Mouse (Mus musculus): Measurements from ENCODE around the gene Tmem189.
A peak's percentile ranks its signal among the peaks of the same experiment; 100 is the strongest.

Tmem189 gene

DNA sequence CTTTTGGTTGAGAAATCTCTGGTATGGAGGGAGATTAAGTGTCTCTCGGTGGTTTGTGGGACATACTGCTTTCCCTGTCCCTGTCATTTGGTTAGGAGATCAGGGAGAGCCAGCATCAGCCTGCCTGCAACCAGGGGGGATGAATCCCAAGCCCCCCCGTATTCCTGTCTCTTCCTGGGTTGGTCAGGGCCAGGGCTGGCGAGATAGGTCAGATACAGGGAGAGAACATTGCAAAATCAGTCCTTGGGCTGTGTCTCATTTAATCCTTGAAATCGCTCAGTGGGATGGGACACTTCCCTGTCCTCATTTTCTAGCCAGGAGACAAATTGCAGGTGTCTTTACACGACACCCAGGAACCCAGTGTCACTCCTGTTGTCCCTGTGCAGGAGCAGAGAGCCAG is 10.4 kb upstream of the Tmem189 start:
- DNase-seq = no peak

DNA sequence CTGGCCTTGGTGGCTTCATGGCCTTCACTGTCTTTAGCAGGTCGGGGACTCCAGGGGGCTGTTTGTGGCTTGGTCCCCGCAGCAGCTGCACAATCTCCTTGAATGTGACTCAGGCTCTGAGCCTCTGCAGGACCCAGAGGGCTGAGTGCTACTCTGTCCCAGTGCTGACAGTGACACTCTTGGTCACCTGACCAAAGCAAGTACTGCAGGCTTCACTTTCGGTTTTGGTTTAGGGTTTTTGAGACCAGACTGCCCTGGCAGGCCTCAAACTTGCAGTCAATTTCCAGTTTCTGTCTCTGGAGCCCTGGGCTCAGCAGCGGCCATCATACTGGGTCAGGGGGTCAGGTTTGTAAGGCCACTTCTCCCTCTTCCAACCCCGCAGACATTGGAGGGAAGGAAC is 8.3 kb upstream of the Tmem189 start:
- DNase-seq = peak; percentile 69 to 76

DNA sequence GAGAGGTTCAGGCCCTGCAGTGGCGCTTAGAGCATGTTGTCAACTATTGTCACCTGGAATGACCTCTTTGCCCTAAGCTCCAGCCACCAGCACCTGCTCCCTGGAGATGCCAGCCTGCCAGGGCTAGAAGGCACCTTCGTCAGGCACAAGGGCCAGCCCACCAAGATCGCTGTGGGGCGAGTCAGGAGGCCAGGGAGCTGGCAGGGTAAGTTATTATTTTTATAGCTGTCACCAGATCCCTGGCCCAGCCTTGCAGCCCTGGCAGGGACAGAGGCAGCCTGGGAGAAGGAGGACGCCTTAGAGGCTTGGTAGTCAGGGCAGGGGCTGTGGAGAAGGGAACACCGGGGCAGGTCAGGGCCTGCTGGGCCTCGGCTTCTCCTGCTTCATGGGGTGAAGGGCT is 6.5 kb upstream of the Tmem189 start:
- peak; percentile 47 to 50 for DNase-seq

DNA sequence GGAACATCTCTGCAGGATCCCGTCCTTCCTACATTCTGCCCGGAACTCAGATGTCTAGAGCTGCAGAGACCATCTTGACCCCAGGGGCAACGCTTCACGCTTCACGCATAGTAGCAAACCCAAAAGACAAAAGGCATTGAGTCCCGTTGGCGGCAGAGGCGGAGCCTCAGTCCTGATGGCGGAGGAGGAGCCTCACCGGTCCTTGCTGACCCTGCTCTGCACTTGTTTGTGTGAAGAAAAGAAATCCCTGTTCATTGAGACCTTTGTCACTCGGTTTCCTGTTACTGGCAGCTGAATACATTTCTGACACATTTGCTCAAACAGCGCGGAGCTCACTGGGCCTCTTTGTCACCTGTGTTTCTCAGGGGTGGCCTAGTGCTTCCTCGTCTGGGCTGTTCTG is 5.9 kb upstream of the Tmem189 start:
- no peak for DNase-seq

DNA sequence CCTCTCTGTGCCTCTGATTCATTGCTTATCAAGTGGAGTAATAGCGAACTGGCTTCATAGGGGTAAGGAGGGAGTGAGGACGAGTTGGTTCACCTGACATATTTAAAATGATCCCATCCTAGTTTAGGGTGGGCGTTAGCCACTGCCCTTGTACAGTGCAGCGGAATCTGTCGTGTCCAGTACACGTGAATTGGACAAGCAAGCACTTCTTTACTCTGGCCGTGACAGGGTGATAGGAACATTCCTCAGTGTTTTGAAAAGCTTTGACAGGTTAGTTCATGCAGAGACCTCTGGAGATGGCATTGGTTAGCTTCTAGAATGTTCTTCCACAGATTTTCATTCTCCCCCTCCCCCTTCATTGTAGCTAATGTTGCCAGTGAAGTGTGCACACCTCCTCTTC is 5.3 kb upstream of the Tmem189 start:
- no peak for DNase-seq

DNA sequence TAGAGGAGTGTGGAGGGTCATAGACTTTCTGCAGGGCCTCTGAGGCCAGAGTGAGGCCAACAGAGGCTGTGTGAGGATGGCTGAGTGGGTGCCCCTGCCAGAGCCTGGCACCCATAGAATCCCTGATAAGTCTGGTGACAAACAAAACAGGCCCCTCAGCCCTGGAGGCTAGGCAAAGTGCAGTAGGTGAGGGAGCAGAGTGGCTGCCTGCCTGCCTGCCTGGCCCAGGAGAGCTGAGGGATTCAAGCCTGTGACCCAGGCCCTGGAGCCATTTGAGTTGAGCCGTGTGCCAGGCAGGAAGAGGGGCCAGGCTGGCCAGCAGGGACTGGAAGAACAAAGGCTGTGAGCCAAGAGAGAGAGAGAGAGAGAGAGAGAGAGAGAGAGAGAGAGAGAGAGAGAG is 4.6 kb upstream of the Tmem189 start:
- no peak for DNase-seq

DNA sequence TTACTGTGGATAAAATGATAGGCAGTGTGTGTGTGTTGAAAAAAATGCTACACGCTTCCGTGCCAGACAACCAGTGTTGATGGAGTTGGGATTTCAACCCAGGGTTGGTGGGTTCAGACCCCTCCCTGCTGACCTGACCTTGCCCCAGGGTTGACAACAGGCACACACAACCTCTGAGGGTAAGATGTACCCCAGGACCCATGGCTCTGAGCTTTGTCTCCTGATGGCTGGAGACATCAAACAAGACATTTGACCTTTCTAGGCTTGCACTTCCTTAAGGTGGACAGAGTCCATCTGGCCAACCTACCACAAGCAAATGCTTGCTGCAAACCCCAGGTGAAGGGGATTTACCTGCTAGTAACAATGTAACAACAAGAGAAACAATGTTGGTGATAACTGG is 3.9 kb upstream of the Tmem189 start:
- no peak for DNase-seq

DNA sequence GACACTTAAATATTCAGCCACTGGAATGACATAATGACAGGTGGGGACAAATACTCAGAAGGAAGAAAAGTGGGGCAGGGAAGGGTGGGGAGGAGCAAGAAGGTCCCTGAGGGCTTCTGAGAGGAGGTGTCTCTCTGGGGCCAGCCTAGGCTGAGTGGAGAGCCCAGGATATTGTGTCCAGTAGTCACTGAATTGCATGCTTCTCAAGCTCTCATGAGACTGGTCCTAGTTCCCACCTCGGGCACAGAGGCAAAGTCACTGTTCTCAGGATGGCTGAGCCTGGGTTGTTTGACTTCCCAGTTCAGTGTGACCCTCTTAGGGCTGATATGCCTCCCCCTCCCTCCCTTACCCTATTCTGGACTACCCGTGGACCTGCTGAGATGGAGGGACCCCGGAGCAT is 3.2 kb upstream of the Tmem189 start:
- DNase-seq = no peak

DNA sequence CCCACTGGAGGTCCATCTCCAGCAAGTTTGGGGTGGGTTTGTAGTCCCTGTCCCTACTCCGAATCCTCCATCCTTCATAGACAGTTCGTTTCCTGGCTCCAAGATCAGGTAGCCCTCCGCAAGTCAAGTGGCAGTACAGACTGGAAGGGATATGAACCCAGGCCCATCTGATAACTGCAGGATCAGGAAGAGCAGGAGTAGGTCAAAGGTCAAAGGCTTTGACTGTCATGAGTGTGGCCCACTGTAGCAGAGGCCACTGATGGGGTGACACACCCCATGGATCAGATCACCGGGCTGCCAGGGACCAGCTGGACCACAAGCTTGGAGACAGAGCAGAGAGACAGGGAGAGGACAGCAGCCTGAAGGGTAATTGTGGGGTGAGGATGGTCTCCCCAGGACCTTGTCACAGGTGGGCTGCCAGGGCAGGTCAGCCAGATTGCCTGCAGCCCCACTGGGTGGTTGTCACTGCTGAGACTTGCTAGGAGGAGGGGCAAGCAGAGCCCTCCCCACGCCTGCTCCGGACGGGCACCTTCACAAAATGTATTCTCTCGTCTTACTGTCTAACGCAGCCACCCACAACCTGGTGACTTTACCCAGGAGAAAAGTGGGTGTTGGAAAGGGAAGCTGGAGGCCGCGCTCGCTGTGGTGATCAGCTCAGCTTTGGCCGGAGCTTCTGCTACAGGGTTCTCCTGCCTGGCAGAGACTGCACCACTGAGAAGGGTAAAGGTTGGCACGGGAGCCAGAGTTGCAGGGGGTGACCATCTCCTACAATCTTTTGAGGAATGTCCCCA is 2.4 kb upstream of the Tmem189 start:
- no peak for DNase-seq

DNA sequence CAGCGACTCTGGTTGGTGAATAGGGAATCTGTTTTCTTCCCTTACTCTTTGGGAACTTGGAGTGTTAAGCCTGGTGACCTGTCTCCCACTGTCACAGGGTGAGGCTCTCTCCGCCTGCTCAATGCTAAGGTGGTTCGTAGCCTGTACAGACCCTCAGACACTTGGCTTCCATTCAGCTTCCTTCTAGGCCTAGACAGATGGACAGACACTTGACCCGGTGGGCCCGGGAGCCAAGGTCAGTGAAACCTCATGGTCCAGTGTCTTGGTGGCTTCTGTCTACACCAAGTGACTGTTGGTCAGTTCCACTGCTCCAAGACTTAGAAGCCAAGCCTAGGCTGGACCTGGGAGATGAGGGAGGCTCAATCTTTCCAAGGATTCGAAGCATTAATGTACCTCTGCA is 1.8 kb upstream of the Tmem189 start:
- DNase-seq = no peak

DNA sequence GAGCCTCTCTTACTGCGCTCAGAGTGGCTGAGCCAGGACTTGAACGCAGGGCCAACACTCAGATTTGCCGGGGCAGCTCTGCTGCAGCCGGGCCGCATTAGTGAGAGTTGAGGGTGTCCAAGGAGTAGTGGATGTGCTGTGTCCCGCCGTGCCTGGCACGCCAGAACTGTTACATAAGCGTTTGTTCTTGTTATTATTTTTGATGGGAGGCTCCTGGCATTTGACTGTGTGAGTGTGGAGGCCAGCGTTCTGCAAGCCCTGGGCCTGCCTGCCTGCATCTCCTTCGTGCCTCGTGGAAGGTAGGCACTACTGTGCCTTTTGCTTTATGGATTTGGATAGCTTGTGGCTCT is 1.3 kb upstream of the Tmem189 start:
- DNase-seq = peak; percentile 65 to 66

DNA sequence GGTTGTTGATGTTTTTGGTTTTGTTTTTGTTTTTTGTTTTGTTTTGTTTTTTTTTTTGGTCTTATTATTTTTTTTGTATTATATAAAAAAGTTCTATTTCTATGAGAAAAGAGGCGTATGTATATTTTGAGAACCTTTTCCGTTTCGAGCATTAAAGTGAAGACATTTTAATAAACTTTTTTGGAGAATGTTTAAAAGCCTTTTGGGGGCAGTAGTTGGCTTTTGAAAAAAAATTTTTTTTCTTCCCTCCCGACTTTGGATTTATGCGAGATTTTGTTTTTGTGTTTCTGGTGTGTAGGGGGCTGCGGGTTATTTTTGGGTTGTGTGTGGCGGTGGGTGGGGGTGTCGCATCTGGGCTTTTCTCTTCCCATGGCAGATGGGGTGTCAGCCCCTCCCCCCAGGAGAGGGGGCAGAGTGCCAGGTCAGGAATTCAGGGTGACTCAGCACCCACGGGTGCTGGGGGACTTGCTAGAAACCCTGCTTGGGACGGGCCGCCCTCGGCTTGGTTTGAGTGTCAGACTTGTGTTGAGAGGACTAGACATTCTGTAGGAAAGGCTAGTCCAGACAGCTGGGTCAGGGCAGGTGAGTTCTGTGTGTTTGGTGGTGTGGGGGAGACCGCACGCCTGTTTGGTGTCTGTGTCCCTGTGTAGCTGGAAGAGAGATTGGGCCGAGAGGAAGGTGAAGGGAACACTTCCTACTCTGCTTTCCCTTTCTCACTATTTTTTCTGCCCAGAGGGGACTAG is 768 bp upstream of the Tmem189 start:
- peak in 1 of 2 experiments; percentile 69 for DNase-seq

DNA sequence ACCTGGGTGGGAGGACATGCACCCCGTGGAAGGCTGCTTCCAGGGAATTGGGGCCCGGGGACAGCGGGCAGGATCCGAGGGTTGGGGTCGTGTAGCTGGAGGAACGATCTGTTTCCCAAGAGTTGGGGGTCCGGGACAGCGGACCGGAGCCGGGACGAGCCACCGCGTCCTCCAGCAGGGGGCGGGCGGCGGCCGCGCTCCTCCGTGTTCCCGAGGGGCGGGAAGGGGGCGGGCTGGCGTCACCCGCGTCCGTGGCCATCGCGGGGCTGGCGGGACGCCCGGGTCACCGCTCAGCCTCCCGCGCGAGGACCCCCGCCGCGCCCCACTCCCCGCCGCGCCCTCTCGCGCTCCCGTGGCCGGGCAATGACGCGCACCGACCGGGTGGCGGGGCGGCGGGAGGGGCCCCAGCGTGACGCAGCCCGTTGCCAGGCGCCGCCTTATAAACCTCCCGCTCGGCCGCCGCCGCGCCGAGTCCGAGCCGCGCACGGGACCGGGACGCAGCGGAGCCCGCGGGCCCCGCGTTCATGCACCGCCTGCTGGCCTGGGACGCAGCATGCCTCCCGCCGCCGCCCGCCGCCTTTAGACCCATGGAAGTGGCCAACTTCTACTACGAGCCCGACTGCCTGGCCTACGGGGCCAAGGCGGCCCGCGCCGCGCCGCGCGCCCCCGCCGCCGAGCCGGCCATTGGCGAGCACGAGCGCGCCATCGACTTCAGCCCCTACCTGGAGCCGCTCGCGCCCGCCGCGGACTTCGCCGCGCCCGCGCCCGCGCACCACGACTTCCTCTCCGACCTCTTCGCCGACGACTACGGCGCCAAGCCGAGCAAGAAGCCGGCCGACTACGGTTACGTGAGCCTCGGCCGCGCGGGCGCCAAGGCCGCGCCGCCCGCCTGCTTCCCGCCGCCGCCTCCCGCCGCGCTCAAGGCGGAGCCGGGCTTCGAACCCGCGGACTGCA is 847 bp downstream of the Tmem189 start, which contains the start of gene Cebpb:
TSS of gene Cebpb (plus strand) at position 418 of the 954 bp plus-strand sequence.
- peak; percentile 88 to 91 for DNase-seq

DNA sequence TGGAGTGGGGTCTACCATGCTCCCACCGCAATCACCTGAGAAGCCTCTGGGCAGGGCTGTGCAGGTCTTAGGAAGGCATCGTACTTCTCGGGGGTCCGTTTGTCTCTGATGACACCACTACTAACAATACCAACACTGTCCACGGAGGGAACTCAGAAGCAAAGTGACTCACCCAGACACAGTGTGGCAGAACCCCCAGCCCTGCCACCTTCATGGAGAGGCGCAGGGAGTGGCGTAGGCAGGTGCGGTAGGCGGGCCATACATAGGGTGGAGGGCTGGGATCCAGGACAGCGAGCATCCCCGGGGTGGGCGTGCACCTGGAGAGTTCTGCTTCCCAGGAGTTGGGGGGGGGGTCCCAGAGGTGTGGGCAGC is 1.5 kb downstream of the Tmem189 start:
- DNase-seq = no peak

DNA sequence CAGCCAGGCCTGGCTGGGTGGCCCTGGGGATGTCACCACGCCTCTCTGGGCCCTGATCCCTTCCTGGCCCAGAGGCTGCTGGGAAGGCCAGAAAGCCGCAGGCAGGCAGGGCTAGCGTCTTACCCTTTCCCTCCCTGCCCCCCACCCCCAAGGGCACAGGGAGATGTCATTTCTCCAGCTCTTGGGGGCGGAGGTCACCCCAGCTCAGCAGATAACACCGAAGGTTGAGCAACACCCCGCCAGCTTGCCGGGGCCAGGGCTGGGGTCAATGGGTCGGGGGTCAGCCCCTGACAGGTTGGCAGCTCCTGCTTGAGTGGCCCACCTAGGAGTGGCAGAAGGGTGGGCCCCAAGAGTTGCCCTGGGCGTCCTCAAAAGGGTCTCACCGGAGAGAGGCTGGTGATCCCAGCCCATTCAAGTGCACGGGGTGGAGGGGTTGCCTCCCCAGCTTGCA is 1.9 kb downstream of the Tmem189 start:
- DNase-seq = no peak

DNA sequence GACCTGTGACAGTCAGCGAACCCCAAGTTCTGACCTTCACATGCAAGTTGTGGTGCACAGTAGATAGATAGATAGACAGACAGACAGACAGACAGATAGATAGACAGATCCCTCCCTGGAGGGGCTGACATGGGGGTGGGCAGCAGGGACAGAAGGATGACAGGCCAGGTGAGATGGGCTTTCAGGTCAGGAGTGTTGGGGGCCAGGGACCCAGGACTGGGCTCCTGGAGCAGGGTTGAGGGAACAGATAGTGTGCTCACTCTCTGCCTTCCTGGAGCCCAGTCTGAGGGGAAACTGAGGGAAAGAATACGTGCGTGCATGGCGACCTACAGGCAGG is 2.4 kb downstream of the Tmem189 start:
- no peak for DNase-seq

DNA sequence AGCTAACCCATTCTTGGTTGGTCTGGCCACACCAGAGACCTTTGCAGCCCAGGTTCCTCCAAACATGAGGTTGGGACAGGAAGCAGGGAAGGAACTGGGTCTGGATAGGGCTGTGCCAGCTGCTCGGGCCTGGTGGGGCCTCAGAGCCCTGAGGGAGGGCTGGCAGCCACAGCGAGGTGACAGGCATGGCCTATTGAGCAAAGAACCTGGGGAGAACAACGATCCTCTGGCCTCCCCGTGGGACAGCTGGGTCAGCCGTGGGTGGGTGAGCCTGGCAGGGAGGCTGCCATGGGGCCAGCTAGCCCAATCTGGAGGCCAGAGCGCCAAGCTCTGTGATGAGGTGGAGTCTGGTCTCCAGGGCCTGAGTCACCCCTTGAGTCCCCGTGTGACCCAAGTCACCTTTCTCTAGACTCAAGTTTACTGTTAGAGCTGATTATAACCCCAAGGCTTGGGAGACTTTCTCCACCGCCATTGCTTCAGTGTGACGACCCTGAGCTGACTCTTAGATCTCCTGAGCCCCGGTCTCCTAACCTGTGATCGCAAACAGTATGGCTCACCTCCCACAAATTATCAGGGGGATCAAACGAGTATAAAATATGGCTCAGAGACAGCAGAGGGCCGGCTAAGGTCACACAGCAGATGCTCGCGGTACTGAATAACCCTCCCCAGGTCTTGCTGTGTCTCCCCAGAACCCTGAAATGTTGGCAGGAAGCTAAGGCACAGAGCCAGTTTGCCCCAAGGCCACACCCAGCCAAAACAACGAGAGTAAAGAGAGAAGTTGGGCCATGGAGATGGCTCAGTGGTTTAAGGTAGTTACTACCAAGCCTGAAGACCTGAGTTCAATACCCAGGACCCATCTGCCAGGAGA is 3.0 kb downstream of the Tmem189 start:
- no peak for DNase-seq

DNA sequence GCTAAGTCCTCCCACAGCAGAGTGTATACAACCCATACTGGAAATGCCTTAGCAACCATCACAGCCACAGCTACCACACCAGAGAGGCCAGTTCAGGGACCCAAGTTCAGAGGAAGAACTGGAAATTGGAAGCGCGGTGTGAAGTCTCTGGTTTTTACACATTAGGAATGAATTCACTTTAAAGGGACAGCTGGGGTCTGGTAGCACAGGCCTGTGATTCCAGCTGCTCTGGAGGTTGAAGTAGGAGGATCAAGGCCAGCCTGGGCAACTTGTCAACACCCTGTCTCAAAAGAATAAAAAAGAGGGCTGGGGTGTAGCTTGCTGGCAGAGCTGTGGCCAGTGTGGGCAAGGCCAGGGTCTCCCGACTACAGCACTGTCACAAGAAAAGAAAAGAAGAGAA is 3.8 kb downstream of the Tmem189 start:
- no peak for DNase-seq

DNA sequence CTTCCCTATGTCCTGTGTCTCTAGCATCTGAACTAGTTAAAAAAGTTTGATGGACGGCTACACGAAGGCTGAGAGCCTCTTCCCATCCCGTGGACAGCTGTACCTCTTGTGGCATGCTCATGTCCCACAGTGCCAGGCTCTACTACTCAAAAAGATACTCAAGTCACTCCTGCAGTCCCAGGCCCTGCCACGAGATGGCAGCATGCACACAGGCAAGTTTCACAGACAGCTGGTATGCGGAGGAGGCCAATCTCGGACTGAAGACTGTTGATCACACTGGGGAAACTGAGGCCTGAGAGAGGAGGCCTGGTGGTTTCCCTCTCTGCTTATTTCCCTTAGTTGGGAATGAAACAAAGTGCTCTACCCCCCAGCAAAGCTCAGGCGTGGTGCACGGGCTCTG is 4.5 kb downstream of the Tmem189 start:
- DNase-seq = peak; percentile 95 to 98

DNA sequence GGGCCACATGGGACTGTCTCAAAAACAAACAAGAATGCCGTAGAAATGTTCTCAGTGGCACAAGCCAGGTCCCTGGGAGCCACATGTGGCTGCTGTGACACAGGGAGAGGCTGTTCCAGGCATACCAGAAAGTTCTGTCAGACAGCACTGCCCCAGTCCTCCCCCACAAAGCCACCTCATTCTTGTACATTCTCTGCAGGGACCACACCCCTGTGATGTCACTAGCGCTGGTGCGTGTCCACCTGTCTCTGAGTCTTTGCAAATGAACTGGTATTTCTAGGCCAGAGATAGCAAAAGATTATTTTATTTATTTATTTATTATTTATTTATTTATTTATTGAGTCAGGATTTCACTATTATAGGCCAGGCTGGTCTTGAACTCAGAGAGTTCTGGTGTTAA is 5.9 kb downstream of the Tmem189 start:
- DNase-seq = no peak

DNA sequence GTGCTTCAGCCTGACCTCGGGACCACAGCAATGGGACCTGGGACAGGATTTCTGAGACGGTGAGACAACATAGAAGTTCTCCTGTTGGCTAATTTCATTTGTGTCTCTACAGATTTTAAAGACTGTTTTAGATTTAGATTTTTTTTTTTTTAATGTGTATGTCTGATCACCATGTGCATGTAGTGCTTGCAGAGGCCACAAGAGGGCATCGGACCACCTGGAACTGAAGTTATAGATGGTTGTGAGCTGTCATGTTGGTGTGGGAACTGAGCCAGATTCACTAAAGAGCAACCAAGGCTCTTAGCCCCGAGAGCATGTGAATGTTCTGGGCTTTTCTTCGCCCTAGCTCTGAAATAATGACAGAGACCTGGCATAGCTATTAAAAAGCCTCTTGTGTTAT is 9.0 kb downstream of the Tmem189 start:
- DNase-seq = peak; percentile 68 to 82

DNA sequence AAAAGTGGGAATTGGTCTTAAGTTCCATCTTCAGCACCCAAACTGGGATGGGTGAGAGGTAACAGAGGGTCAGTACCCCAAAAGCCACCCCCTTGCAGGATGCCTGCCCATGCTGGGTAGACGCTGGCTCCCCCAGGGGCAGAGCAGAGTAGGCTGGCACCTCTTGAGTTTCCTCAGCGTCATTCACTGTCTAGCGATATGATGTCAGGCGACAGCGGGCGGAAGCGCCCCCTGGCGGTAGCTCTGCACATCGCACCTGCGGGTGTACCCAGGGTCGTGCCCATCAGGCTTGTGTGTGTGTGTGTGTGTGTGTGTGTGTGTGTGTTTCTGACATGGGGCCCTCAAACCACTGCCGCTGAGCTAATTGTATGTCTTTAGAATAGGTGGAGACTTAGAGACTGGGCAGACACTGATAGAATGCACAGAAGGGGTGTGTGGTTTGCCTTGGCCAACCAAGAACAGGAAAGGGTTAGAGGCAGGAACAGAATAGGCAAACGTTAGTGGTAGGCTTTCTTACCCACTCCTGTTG is 9.7 kb downstream of the Tmem189 start:
- peak; percentile 77 to 90 for DNase-seq

Measured in kidney, postnatal 36 days (tissue).